Mouse (Mus musculus) stomach, embryonic 15.5 days (tissue): Measurements from ENCODE around the gene Tango6. TPM values are rescaled to one million over a fixed set of nuclear protein-coding genes. Genes with fewer than 3 reads are reported as not detected.

Experiments
- ATAC-seq: fragments of 200-750 bp; cut with Nextera tagmentation; 2 replicates; pipeline ENCODE4 v1.8.0; 2017; ENCODE audit warnings: low read depth, moderate number of reproducible peaks, moderate TSS enrichment; ENCODE audit not compliant: insufficient read depth, low FRiP score
- H3K27ac ChIP-seq: fragments of 300-500 bp; sonication (generic); 2 replicates; pipeline ENCODE4 v1.5.1; 2015; ENCODE audit warnings: mild to moderate bottlenecking, inconsistent platforms
- H3K27me3 ChIP-seq: fragments of 300-500 bp; sonication (generic); replicated peaks from 2 replicates; pipeline ENCODE4 v1.6.1; 2015; ENCODE audit warnings: inconsistent platforms
- H3K36me3 ChIP-seq: fragments of 300-500 bp; sonication (generic); 2 replicates; pipeline ENCODE4 v1.6.1; 2015; ENCODE audit warnings: inconsistent platforms
- H3K4me1 ChIP-seq: fragments of 300-500 bp; sonication (generic); 2 replicates; pipeline ENCODE4 v1.6.1; 2015; ENCODE audit warnings: inconsistent platforms
- H3K4me2 ChIP-seq: fragments of 300-500 bp; sonication (generic); 2 replicates; pipeline ENCODE4 v1.6.1; 2015; ENCODE audit warnings: mild to moderate bottlenecking, inconsistent platforms
- H3K4me3 ChIP-seq: fragments of 300-500 bp; sonication (generic); replicated peaks from 2 replicates; pipeline ENCODE4 v1.5.1; 2015; ENCODE audit warnings: inconsistent platforms
- H3K9ac ChIP-seq: fragments of 300-500 bp; sonication (generic); 2 replicates; pipeline ENCODE4 v1.6.1; 2015; ENCODE audit warnings: inconsistent platforms
- H3K9me3 ChIP-seq: fragments of 300-500 bp; sonication (generic); 2 replicates; pipeline ENCODE4 v1.6.1; 2016; ENCODE audit warnings: inconsistent platforms
- WGBS: fragments of 180-500 bp; shearing (Covaris S2); methylation state at CpG from one replicate; pipeline ENCODE4 v1.1.7; 2015; 5-methylcytosine and 5-hydroxymethylcytosine counted together
- polyA plus RNA-seq: library from polyadenylated mRNA; unstranded; fragments of >200 nt; fragmentation: Nextera tagmentation; extraction: Ambion mirVana; gene quantifications from 2 replicates; pipeline ENCODE4 v1.2.1, GENCODE M21; 2015

Gene Tango6
- polyA plus RNA-seq, 1 experiment from 2014 or later, result 7.8 TPM

GRCm38 (mm10) chr8:106701360-106701759 lies 18.5 kb downstream of the Tango6 start:
- ATAC-seq, result no peak
- Histone ChIP-seq H3K9me3 (no peaks in the 10 kb centered on the region), H3K9ac (no peak overlapping the region), H3K27me3 (no peaks in the 10 kb centered on the region), H3K36me3 (peaks cover 25% of the 10 kb centered on the region), H3K27ac (no peak overlapping the region), H3K4me3 (no peak overlapping the region), H3K4me2 (no peak overlapping the region), H3K4me1 (0 out of 2 replicates have a peak, but pooled peaks cover 5% of the 10 kb centered on the region)
- WGBS, result 85% methylated on average over 3 of the region's 3 CpGs

- WGBS, result 62% methylated on average over 9 of the region's 9 CpGs
- Histone ChIP-seq H3K4me1 (0 out of 2 replicates have a peak, but pooled peaks cover 5% of the 10 kb centered on the region), H3K4me2 (no peak overlapping the region), H3K9me3 (no peaks in the 10 kb centered on the region), H3K27me3 (no peaks in the 10 kb centered on the region), H3K27ac (peak overlapping the region; percentile 90), H3K4me3 (no peak overlapping the region), H3K36me3 (0 out of 2 replicates have a peak, but pooled peaks cover 5% of the 10 kb centered on the region), H3K9ac (no peak overlapping the region)
- ATAC-seq, result peak; percentile 21; the same call in 1 of the 2 replicates
Observed at GRCm38 (mm10) chr8:106704199-106704900, 21.5 kb downstream of the Tango6 start.

GRCm38 (mm10) chr8:106704901-106705321 lies 22.0 kb downstream of the Tango6 start:
- peak; percentile 88 for ATAC-seq
- 27% methylated on average over 9 of the region's 9 CpGs for WGBS
- peak overlapping the region; percentile 21; the same call in 1 of the 2 replicates for H3K4me2 ChIP-seq

GRCm38 (mm10) chr8:106706194-106706593 lies 23.3 kb downstream of the Tango6 start:
- WGBS, result 64% methylated on average over 6 of the region's 6 CpGs
- H3K4me3 ChIP-seq, result no peak overlapping the region
- H3K27me3 ChIP-seq, result no peaks in the 10 kb centered on the region
- H3K27ac ChIP-seq, result peak overlapping the region; percentile 90
- H3K4me2 ChIP-seq, result no peak overlapping the region
- no peak for ATAC-seq
- no peak overlapping the region for H3K9ac ChIP-seq
- H3K4me1 ChIP-seq, result 0 out of 2 replicates have a peak, but pooled peaks cover 5% of the 10 kb centered on the region
- H3K36me3 ChIP-seq, result no peaks in the 10 kb centered on the region
- H3K9me3 ChIP-seq, result no peaks in the 10 kb centered on the region

More at GRCm38 (mm10) chr8:106704901-106705321, 22.0 kb downstream of the Tango6 start:
- Histone ChIP-seq H3K4me3 (no peak overlapping the region), H3K36me3 (0 out of 2 replicates have a peak, but pooled peaks cover 5% of the 10 kb centered on the region), H3K9ac (no peak overlapping the region), H3K27me3 (no peaks in the 10 kb centered on the region), H3K9me3 (no peaks in the 10 kb centered on the region), H3K27ac (peak overlapping the region; percentile 90), H3K4me1 (0 out of 2 replicates have a peak, but pooled peaks cover 5% of the 10 kb centered on the region)

GRCm38 (mm10) chr8:106710002-106710401 lies 27.1 kb downstream of the Tango6 start:
- Histone ChIP-seq H3K9ac (no peak overlapping the region), H3K4me2 (no peak overlapping the region), H3K9me3 (no peaks in the 10 kb centered on the region), H3K27me3 (no peaks in the 10 kb centered on the region), H3K27ac (no peak overlapping the region), H3K36me3 (no peaks in the 10 kb centered on the region), H3K4me3 (no peak overlapping the region), H3K4me1 (0 out of 2 replicates have a peak, but pooled peaks cover 5% of the 10 kb centered on the region)
- 91% methylated on average over 2 of the region's 2 CpGs for WGBS
- ATAC-seq, result no peak

GRCm38 (mm10) chr8:106712487-106712886 lies 29.6 kb downstream of the Tango6 start:
- Histone ChIP-seq H3K4me2 (no peak overlapping the region), H3K4me3 (no peak overlapping the region), H3K4me1 (no peaks in the 10 kb centered on the region), H3K9ac (no peak overlapping the region), H3K9me3 (no peaks in the 10 kb centered on the region), H3K27ac (no peak overlapping the region), H3K27me3 (no peaks in the 10 kb centered on the region), H3K36me3 (no peaks in the 10 kb centered on the region)
- ATAC-seq, result no peak
- 84% methylated on average over 3 of the region's 3 CpGs for WGBS

GRCm38 (mm10) chr8:106714297-106714696 lies 31.4 kb downstream of the Tango6 start:
- no peak overlapping the region for H3K9ac ChIP-seq
- 73% methylated on average over 4 of the region's 4 CpGs for WGBS
- no peak overlapping the region for H3K4me2 ChIP-seq
- H3K9me3 ChIP-seq, result no peaks in the 10 kb centered on the region
- ATAC-seq, result no peak
- H3K36me3 ChIP-seq, result no peaks in the 10 kb centered on the region
- no peak overlapping the region for H3K4me3 ChIP-seq
- no peaks in the 10 kb centered on the region for H3K27me3 ChIP-seq
- no peak overlapping the region for H3K27ac ChIP-seq
- peaks cover 3% of the 10 kb centered on the region; the same call in 1 of the 2 replicates for H3K4me1 ChIP-seq

- Histone ChIP-seq H3K36me3 (0 out of 2 replicates have a peak, but pooled peaks cover 5% of the 10 kb centered on the region), H3K27ac (no peak overlapping the region), H3K4me2 (peak overlapping the region; percentile 22; the same call in 1 of the 2 replicates), H3K4me3 (no peak overlapping the region), H3K27me3 (no peaks in the 10 kb centered on the region), H3K4me1 (peaks cover 3% of the 10 kb centered on the region; the same call in 1 of the 2 replicates), H3K9ac (no peak overlapping the region), H3K9me3 (no peaks in the 10 kb centered on the region)
- WGBS, result 14% methylated on average over 17 of the region's 17 CpGs
- peak; percentile 65; the same call in 1 of the 2 replicates for ATAC-seq
Observed at GRCm38 (mm10) chr8:106718091-106718500, 35.2 kb downstream of the Tango6 start.

- no peak for ATAC-seq
Observed at GRCm38 (mm10) chr8:106720921-106721320, 38.1 kb downstream of the Tango6 start.

GRCm38 (mm10) chr8:106722453-106722852 lies 39.6 kb downstream of the Tango6 start:
- H3K36me3 ChIP-seq, result peaks cover 12% of the 10 kb centered on the region

More at GRCm38 (mm10) chr8:106720921-106721320, 38.1 kb downstream of the Tango6 start:
- no peak overlapping the region for H3K4me2 ChIP-seq
- no peaks in the 10 kb centered on the region for H3K27me3 ChIP-seq
- WGBS, result 61% methylated on average over 8 of the region's 8 CpGs
- H3K4me3 ChIP-seq, result no peak overlapping the region
- H3K4me1 ChIP-seq, result peaks cover 3% of the 10 kb centered on the region; the same call in 1 of the 2 replicates
- H3K9me3 ChIP-seq, result no peaks in the 10 kb centered on the region
- peaks cover 8% of the 10 kb centered on the region for H3K36me3 ChIP-seq
- H3K9ac ChIP-seq, result no peak overlapping the region
- H3K27ac ChIP-seq, result peak overlapping the region; percentile 65; the same call in 1 of the 2 replicates

GRCm38 (mm10) chr8:106723921-106724320 lies 41.1 kb downstream of the Tango6 start:
- Histone ChIP-seq H3K4me2 (no peak overlapping the region), H3K9me3 (no peaks in the 10 kb centered on the region), H3K27ac (no peak overlapping the region), H3K9ac (no peak overlapping the region), H3K4me1 (no peaks in the 10 kb centered on the region), H3K27me3 (no peaks in the 10 kb centered on the region), H3K36me3 (peaks cover 12% of the 10 kb centered on the region), H3K4me3 (no peak overlapping the region)
- 47% methylated on average over 2 of the region's 2 CpGs for WGBS
- no peak for ATAC-seq

More at GRCm38 (mm10) chr8:106722453-106722852, 39.6 kb downstream of the Tango6 start:
- H3K27ac ChIP-seq, result no peak overlapping the region
- no peak overlapping the region for H3K4me3 ChIP-seq
- no peak overlapping the region for H3K9ac ChIP-seq
- H3K9me3 ChIP-seq, result no peaks in the 10 kb centered on the region
- no peaks in the 10 kb centered on the region for H3K27me3 ChIP-seq
- 71% methylated on average over 6 of the region's 6 CpGs for WGBS
- H3K4me1 ChIP-seq, result peaks cover 3% of the 10 kb centered on the region; the same call in 1 of the 2 replicates
- ATAC-seq, result no peak
- H3K4me2 ChIP-seq, result no peak overlapping the region

GRCm38 (mm10) chr8:106726551-106726950 lies 43.7 kb downstream of the Tango6 start:
- H3K36me3 ChIP-seq, result peaks cover 7% of the 10 kb centered on the region
- H3K4me3 ChIP-seq, result no peak overlapping the region
- no peak overlapping the region for H3K9ac ChIP-seq
- no peak for ATAC-seq
- no peaks in the 10 kb centered on the region for H3K9me3 ChIP-seq
- H3K27me3 ChIP-seq, result no peaks in the 10 kb centered on the region
- H3K4me1 ChIP-seq, result no peaks in the 10 kb centered on the region
- no peak overlapping the region for H3K4me2 ChIP-seq
- WGBS, result 86% methylated on average over 6 of the region's 6 CpGs
- no peak overlapping the region for H3K27ac ChIP-seq
